Mouse (Mus musculus) brain, embryonic 18.5 days (tissue): ENCODE results near the gene Olfr948.

Experiments
- DNase-seq: peaks from one replicate; pipeline ENCODE4 v3.0.0-alpha.2; 2012; ENCODE audit warnings: low read depth, low spot score

Gene Olfr948

DNA sequence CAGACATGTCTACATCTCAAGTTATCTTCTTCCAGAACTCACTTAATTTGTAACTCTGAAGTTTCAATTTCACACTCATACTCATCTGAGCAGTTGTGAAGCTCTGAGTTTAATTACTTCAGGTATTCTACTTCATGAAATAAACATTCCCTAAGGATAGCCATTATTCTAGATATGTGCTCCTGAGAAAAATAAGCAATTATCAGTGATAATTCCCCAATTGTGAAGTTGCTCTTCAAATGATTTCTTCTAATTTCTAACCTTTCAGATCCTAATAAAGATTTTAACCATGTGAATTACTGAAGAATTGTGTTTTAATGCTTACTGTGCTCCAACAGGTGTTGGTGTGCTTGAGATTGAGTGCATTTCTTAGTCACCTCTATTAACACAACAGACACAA is at the start of gene Olfr948:
TSS of gene Olfr948 (minus strand) at position 101 of the 400 bp plus-strand sequence.
- DNase-seq = no peak

DNA sequence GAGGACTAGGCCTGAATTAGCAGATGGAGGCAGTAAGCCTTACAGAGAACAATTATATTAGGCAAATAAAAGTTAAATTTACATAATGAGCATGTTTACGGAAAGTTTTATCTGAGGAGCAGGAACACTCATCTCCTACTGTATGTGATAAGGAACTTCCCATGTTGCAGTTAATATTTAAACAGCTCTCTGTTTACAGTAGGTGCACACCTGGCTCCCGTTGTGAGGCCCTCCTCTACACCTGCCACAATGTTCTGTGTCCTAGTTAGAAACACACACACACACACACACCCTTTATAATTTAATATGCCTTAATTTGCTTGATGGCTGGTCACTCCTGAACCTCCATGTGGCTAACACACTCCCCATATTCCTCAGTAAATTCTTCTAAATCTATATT is 38.7 kb downstream of the Olfr948 start:
- no peak for DNase-seq

DNA sequence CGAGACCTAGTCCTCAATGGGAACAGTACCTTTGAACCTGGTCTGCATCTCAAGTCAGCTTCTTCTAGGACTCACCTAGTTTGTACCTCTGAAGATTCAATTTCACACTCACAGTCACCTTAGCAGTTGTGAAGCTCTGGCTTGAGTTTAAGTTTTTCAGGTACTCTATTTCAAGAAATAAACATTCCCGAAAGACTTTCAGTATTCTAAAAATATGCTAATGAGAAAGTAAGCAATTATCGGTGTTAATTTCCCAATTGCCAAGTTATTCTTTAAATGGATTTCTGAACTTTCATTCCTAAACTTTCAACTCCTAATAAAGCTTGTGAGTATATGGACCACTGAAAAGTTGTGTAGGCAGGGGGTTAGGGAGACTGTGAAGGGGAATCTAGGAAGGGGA is 49.1 kb downstream of the Olfr948 start, which contains the start of gene Olfr945:
TSS of gene Olfr945 (minus strand) at position 101 of the 400 bp plus-strand sequence.
- DNase-seq = no peak
